Mouse (Mus musculus) liver, postnatal 0 days (tissue): ENCODE results near the gene Otogl. TPM values are rescaled to one million over a fixed set of nuclear protein-coding genes. Genes with fewer than 3 reads are reported as not detected.

Experiments used
- ATAC-seq: fragments of 200-750 bp; cut with Nextera tagmentation; 2 replicates; pipeline ENCODE4 v1.8.0; 2017; ENCODE audit warnings: mild to moderate bottlenecking, moderate library complexity
- DNase-seq: peaks from one replicate; pipeline ENCODE4 v3.0.0-alpha.2; 2016
- H3K27ac ChIP-seq: fragments of 300-500 bp; sonication (generic); 2 replicates; pipeline ENCODE4 v1.5.1; 2014; ENCODE audit warnings: antibody characterized with exemption, moderate library complexity, mild to moderate bottlenecking, low read depth
- H3K27me3 ChIP-seq: fragments of 300-500 bp; sonication (generic); 2 replicates; pipeline ENCODE4 v1.6.1; 2014; ENCODE audit warnings: low read length, control low read depth, mixed read lengths; ENCODE audit not compliant: insufficient read depth
- H3K36me3 ChIP-seq: fragments of 300-500 bp; sonication (generic); replicated peaks from 2 replicates; pipeline ENCODE4 v1.6.1; 2014; ENCODE audit warnings: mild to moderate bottlenecking, control low read depth, low read length, moderate library complexity, mixed read lengths; ENCODE audit not compliant: insufficient read depth
- H3K4me1 ChIP-seq: fragments of 300-500 bp; sonication (generic); 2 replicates; pipeline ENCODE4 v1.6.1; 2014; ENCODE audit warnings: antibody characterized with exemption, mild to moderate bottlenecking, control low read depth; ENCODE audit not compliant: insufficient read depth
- H3K4me2 ChIP-seq: fragments of 300-500 bp; sonication (generic); 2 replicates; pipeline ENCODE4 v1.6.1; 2014; ENCODE audit warnings: low read depth, mild to moderate bottlenecking, low read length, moderate library complexity, mixed read lengths
- H3K4me3 ChIP-seq: fragments of 300-500 bp; sonication (generic); 2 replicates; pipeline ENCODE4 v1.5.1; 2014; ENCODE audit warnings: low read depth, low read length
- H3K9ac ChIP-seq: fragments of 300-500 bp; sonication (generic); replicated peaks from 2 replicates; pipeline ENCODE4 v1.6.1; 2014; ENCODE audit warnings: mild to moderate bottlenecking, moderate library complexity
- H3K9me3 ChIP-seq: fragments of 300-500 bp; sonication (generic); 2 replicates; pipeline ENCODE4 v1.6.1; 2016; ENCODE audit warnings: mild to moderate bottlenecking, control low read depth, low read length, mixed read lengths
- CTCF ChIP-seq: sonication (generic); IDR thresholded peaks from 2 replicates; pipeline ENCODE4 v1.5.1; 2016; ENCODE audit warnings: antibody characterized with exemption, low read depth
- EP300 ChIP-seq: IDR thresholded peaks from 2 replicates; pipeline ENCODE4 v1.6.1; 2016; ENCODE audit warnings: antibody characterized with exemption, low read depth, mild to moderate bottlenecking
- WGBS: fragments of 180-500 bp; shearing (Covaris S2); extraction: QIAGEN DNeasy Blood & Tissue Kit; methylation state at CpG from one replicate; pipeline ENCODE4 v1.1.7; 2014; ENCODE audit not compliant: insufficient replicate concordance; 5-methylcytosine and 5-hydroxymethylcytosine counted together
- polyA plus RNA-seq: library from polyadenylated mRNA; unstranded; fragments of >200 nt; fragmentation: Nextera tagmentation; extraction: Ambion mirVana; gene quantifications from 2 replicates; pipeline ENCODE4 v1.2.1, GENCODE M21; 2015

Otogl gene
- polyA plus RNA-seq, 1 experiment from 2014 or later: not detected

GRCm38 (mm10) chr10:107735448-107735847, 176.5 kb downstream of the Otogl start:
- Histone ChIP-seq H3K4me2 (no peak overlapping the region), H3K9me3 (no peaks in the 10 kb centered on the region), H3K4me1 (no peaks in the 10 kb centered on the region), H3K4me3 (no peak overlapping the region), H3K27me3 (no peaks in the 10 kb centered on the region), H3K36me3 (no peaks in the 10 kb centered on the region), H3K9ac (no peak overlapping the region), H3K27ac (no peak overlapping the region)
- no peak for DNase-seq
- no peak for ATAC-seq
- TF ChIP-seq EP300: no peak
- no peak for TF ChIP-seq CTCF
- 75% methylated on average over 7 of the region's 7 CpGs for WGBS

DNA sequence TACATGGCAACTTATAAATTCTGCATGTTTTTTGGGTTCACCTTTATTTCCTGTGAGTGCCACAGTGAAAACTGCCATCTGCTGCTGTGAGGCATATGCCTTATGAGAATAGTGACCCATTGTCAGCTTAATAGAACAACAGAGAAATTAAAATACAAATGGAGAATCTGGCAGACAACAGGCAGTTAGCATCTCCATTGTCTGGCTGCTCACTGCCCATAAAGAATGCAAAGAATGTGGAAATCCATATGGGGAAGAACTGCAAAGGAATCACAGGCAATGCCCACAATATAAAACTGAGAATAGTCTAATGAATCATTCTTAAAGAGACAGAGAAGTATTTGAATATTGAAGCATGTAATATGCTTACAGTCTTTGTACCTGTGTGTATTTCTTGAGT, 177.6 kb downstream of the Otogl start:
- no peak for DNase-seq
- TF ChIP-seq EP300 (no peak), CTCF (no peak)
- Histone ChIP-seq H3K27ac (no peak overlapping the region), H3K4me2 (no peak overlapping the region), H3K4me1 (no peaks in the 10 kb centered on the region), H3K36me3 (no peaks in the 10 kb centered on the region), H3K27me3 (no peaks in the 10 kb centered on the region), H3K9me3 (no peaks in the 10 kb centered on the region), H3K4me3 (no peak overlapping the region), H3K9ac (no peak overlapping the region)
- no peak for ATAC-seq

DNA sequence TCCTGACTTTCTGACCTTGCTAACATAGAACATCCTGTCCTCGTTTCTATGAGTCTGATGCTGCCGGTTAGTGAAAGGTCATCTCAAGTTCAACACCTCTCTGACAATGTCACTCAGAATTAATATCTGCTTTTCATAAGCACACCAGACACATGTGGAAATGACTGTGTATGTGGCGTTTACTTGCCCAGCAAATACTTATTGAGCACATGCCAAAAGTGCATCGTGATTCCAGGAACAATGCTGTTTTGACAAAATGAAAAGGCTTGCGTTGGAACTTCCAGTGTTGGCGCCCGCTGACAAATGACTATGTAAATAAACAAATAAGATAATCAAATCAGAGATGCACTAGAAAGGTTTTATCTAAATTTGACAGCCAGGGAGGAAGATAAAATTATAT, 186.3 kb downstream of the Otogl start:
- WGBS: 42% methylated on average over 7 of the region's 7 CpGs
- no peaks in the 10 kb centered on the region for H3K36me3 ChIP-seq
- H3K27ac ChIP-seq: no peak overlapping the region
- TF ChIP-seq CTCF (no peak), EP300 (no peak)
- H3K4me1 ChIP-seq: no peaks in the 10 kb centered on the region
- DNase-seq: no peak
- no peak for ATAC-seq
- H3K27me3 ChIP-seq: no peaks in the 10 kb centered on the region
- no peak overlapping the region for H3K4me2 ChIP-seq
- no peaks in the 10 kb centered on the region for H3K9me3 ChIP-seq
- no peak overlapping the region for H3K4me3 ChIP-seq
- no peak overlapping the region for H3K9ac ChIP-seq

- TF ChIP-seq EP300 (no peak), CTCF (no peak)
- no peaks in the 10 kb centered on the region for H3K9me3 ChIP-seq
- ATAC-seq (no peak), DNase-seq (no peak)
- WGBS: 54% methylated on average over 1 of the region's 1 CpGs
- H3K4me2 ChIP-seq: no peak within 1 kb of the TSS
- no peaks in the 10 kb centered on the region for H3K27me3 ChIP-seq
- no peak within 1 kb of the TSS for H3K27ac ChIP-seq
- H3K4me3 ChIP-seq: no peak within 1 kb of the TSS
- no peak within 1 kb of the TSS for H3K9ac ChIP-seq
- H3K36me3 ChIP-seq: no peaks in the 10 kb centered on the region
- H3K4me1 ChIP-seq: no peaks in the 10 kb centered on the region
Measured at GRCm38 (mm10) chr10:107719806-107720205, 192.1 kb downstream of the Otogl start, which contains the start of gene Ptprq. Gene Ptprq, minus strand, starts transcription at chr10:107720051.

Other genes starting within 250 kb of the Otogl start
- gene Ptprq, start 192.1 kb downstream of the Otogl start, polyA plus RNA-seq: not detected in 2 replicates